Mouse (Mus musculus) G1E (cell line): ENCODE results near the gene Dlx6.

Experiments used
- CTCF ChIP-seq: IDR thresholded peaks from 2 replicates; pipeline ENCODE4 v1.5.1; 2012; ENCODE audit warnings: low read depth, low read length, inconsistent platforms, mixed read lengths
- GATA1 ChIP-seq: IDR thresholded peaks from 2 replicates; pipeline ENCODE4 v1.6.1; 2012; ENCODE audit warnings: borderline replicate concordance, low read length, inconsistent platforms, mixed read lengths
- GATA2 ChIP-seq: IDR thresholded peaks from 2 replicates; pipeline ENCODE4 v1.6.1; 2012; ENCODE audit warnings: low read depth, low read length, inconsistent platforms, borderline replicate concordance
- POLR2AphosphoS5 ChIP-seq: IDR thresholded peaks from 2 replicates; pipeline ENCODE4 v1.6.1; 2012; ENCODE audit warnings: low read depth, low read length, inconsistent platforms; ENCODE audit not compliant: insufficient replicate concordance
- TAL1 ChIP-seq: conservative IDR thresholded peaks from 2 replicates; pipeline ENCODE4 v1.6.1; 2012; ENCODE audit warnings: low read depth, low read length, inconsistent platforms, mixed read lengths

GRCm38 (mm10) chr6:6825313-6825712, 37.8 kb upstream of the Dlx6 start:
- no peak for TF ChIP-seq CTCF
- no peak for TF ChIP-seq TAL1
- TF ChIP-seq GATA1 = no peak
- TF ChIP-seq GATA2 = no peak
- no peak for TF ChIP-seq POLR2AphosphoS5
